Mouse (Mus musculus) neural tube, embryonic 14.5 days (tissue): ENCODE results near the gene Zfp109. TPM values are rescaled to one million over a fixed set of nuclear protein-coding genes. Genes with fewer than 3 reads are reported as not detected.
"Not testable (repeated sequence)": the region's sequence is repeated elsewhere in the genome, so short reads cannot be mapped to it uniquely, and the experiment has no call there.

ENCODE experiments used
- ATAC-seq: fragments of 200-750 bp; cut with Nextera tagmentation; 2 replicates; pipeline ENCODE4 v1.8.0; 2017; ENCODE audit warnings: low read depth, mild to moderate bottlenecking, moderate TSS enrichment, moderate library complexity
- H3K27ac ChIP-seq: fragments of 300-500 bp; sonication (generic); 2 replicates; pipeline ENCODE4 v1.5.1; 2014; ENCODE audit warnings: low read depth, mild to moderate bottlenecking, control low read depth, low read length, moderate library complexity, mixed read lengths
- H3K27me3 ChIP-seq: fragments of 300-500 bp; sonication (generic); 2 replicates; pipeline ENCODE4 v1.6.1; 2014; ENCODE audit warnings: low read length; ENCODE audit not compliant: control insufficient read depth, insufficient read depth
- H3K36me3 ChIP-seq: fragments of 300-500 bp; sonication (generic); 2 replicates; pipeline ENCODE4 v1.6.1; 2014; ENCODE audit warnings: low read length, mixed read lengths; ENCODE audit not compliant: control insufficient read depth, insufficient read depth
- H3K4me1 ChIP-seq: fragments of 300-500 bp; sonication (generic); 2 replicates; pipeline ENCODE4 v1.6.1; 2014; ENCODE audit warnings: low read length; ENCODE audit not compliant: control insufficient read depth, insufficient read depth
- H3K4me2 ChIP-seq: fragments of 300-500 bp; sonication (generic); 2 replicates; pipeline ENCODE4 v1.6.1; 2014; ENCODE audit warnings: mild to moderate bottlenecking, low read depth, low read length, control low read depth
- H3K4me3 ChIP-seq: fragments of 300-500 bp; sonication (generic); 2 replicates; pipeline ENCODE4 v1.5.1; 2014; ENCODE audit warnings: low read depth, low read length, control low read depth, mixed read lengths
- H3K9ac ChIP-seq: fragments of 300-500 bp; sonication (generic); replicated peaks from 2 replicates; pipeline ENCODE4 v1.6.1; 2014; ENCODE audit warnings: low read depth, mild to moderate bottlenecking, control low read depth, low read length, mixed read lengths
- H3K9me3 ChIP-seq: fragments of 300-500 bp; sonication (generic); 2 replicates; pipeline ENCODE4 v1.6.1; 2016; ENCODE audit warnings: low read length; ENCODE audit not compliant: control insufficient read depth
- WGBS: fragments of 180-500 bp; shearing (Covaris S2); extraction: QIAGEN DNeasy Blood & Tissue Kit; methylation state at CpG from one replicate; pipeline ENCODE4 v1.1.7; 2014; 5-methylcytosine and 5-hydroxymethylcytosine counted together
- polyA plus RNA-seq: library from polyadenylated mRNA; unstranded; fragments of >200 nt; fragmentation: Nextera tagmentation; extraction: Ambion mirVana; gene quantifications from 2 replicates; pipeline ENCODE4 v1.2.1, GENCODE M21; 2014

The Zfp109 gene
- polyA plus RNA-seq: 3.8 and 4.5 TPM in 2 replicates

- Histone ChIP-seq H3K36me3 (no peaks in the 10 kb centered on the region), H3K27me3 (no peaks in the 10 kb centered on the region), H3K4me1 (0 out of 2 replicates have a peak, but pooled peaks cover 3% of the 10 kb centered on the region), H3K4me2 (peak within 1 kb of the TSS; percentile 75), H3K9me3 (no peaks in the 10 kb centered on the region), H3K9ac (peak within 1 kb of the TSS; percentile 68), H3K4me3 (peak within 1 kb of the TSS; percentile 70), H3K27ac (no peak within 1 kb of the TSS)
- 5% methylated on average over 28 of the region's 28 CpGs for WGBS
- ATAC-seq: peak; percentile 94
Observed at GRCm38 (mm10) chr7:24237040-24237791, at the start of gene Zfp109. Gene Zfp109, minus strand, starts transcription at chr7:24237560.

GRCm38 (mm10) chr7:24286916-24287315 lies 49.6 kb upstream of the Zfp109 start:
- Histone ChIP-seq H3K4me2 (no peak overlapping the region), H3K27me3 (no peaks in the 10 kb centered on the region), H3K36me3 (peaks cover 26% of the 10 kb centered on the region), H3K27ac (no peak overlapping the region), H3K9me3 (no peaks in the 10 kb centered on the region), H3K4me3 (no peak overlapping the region), H3K9ac (no peak overlapping the region), H3K4me1 (no peaks in the 10 kb centered on the region)
- no peak for ATAC-seq
- 80% methylated on average over 4 of the region's 4 CpGs for WGBS

GRCm38 (mm10) chr7:24286090-24286489 lies 48.7 kb upstream of the Zfp109 start:
- Histone ChIP-seq H3K4me3 (no peak overlapping the region), H3K4me2 (no peak overlapping the region), H3K27me3 (no peaks in the 10 kb centered on the region), H3K27ac (no peak overlapping the region), H3K4me1 (no peaks in the 10 kb centered on the region), H3K9me3 (no peaks in the 10 kb centered on the region), H3K36me3 (peaks cover 17% of the 10 kb centered on the region), H3K9ac (no peak overlapping the region)
- ATAC-seq: no peak
- WGBS: 54% methylated on average over 4 of the region's 4 CpGs

- ATAC-seq: no peak
- WGBS: 73% methylated on average over 4 of the region's 4 CpGs
Observed at GRCm38 (mm10) chr7:24280858-24281145, 43.4 kb upstream of the Zfp109 start.

GRCm38 (mm10) chr7:24280031-24280857 lies 42.9 kb upstream of the Zfp109 start:
- WGBS: 60% methylated on average over 10 of the region's 10 CpGs

More at GRCm38 (mm10) chr7:24280858-24281145, 43.4 kb upstream of the Zfp109 start:
- Histone ChIP-seq H3K4me3 (no peak overlapping the region), H3K27me3 (no peaks in the 10 kb centered on the region), H3K27ac (no peak overlapping the region), H3K4me1 (no peaks in the 10 kb centered on the region), H3K9ac (no peak overlapping the region), H3K9me3 (no peaks in the 10 kb centered on the region), H3K36me3 (no peaks in the 10 kb centered on the region), H3K4me2 (no peak overlapping the region)

GRCm38 (mm10) chr7:24278771-24279170 lies 41.4 kb upstream of the Zfp109 start:
- H3K4me2 ChIP-seq, H3K4me1 ChIP-seq, H3K9me3 ChIP-seq, H3K4me3 ChIP-seq, H3K27me3 ChIP-seq, H3K9ac ChIP-seq, ATAC-seq, H3K27ac ChIP-seq: not testable (repeated sequence)
- H3K36me3 ChIP-seq: peaks cover 13% of the 10 kb centered on the region; the same call in 1 of the 2 replicates
- WGBS: 85% methylated on average over 3 of the region's 3 CpGs

More at GRCm38 (mm10) chr7:24280031-24280857, 42.9 kb upstream of the Zfp109 start:
- H3K27ac ChIP-seq: no peak overlapping the region
- H3K4me2 ChIP-seq: no peak overlapping the region
- no peaks in the 10 kb centered on the region; the same call in 1 of the 2 replicates for H3K36me3 ChIP-seq
- ATAC-seq: no peak
- H3K9ac ChIP-seq: no peak overlapping the region
- no peak overlapping the region for H3K4me3 ChIP-seq
- H3K9me3 ChIP-seq: no peaks in the 10 kb centered on the region
- H3K4me1 ChIP-seq: no peaks in the 10 kb centered on the region
- H3K27me3 ChIP-seq: no peaks in the 10 kb centered on the region

GRCm38 (mm10) chr7:24274456-24274855 lies 37.1 kb upstream of the Zfp109 start:
- H3K4me3 ChIP-seq: no peak overlapping the region
- no peaks in the 10 kb centered on the region for H3K27me3 ChIP-seq
- no peak overlapping the region for H3K9ac ChIP-seq
- H3K9me3 ChIP-seq: no peaks in the 10 kb centered on the region
- H3K36me3 ChIP-seq: peaks cover 13% of the 10 kb centered on the region; the same call in 1 of the 2 replicates
- no peak overlapping the region for H3K4me2 ChIP-seq
- no peaks in the 10 kb centered on the region for H3K4me1 ChIP-seq
- ATAC-seq: no peak
- no peak overlapping the region for H3K27ac ChIP-seq
- 94% methylated on average over 4 of the region's 4 CpGs for WGBS

- H3K9ac ChIP-seq: no peak overlapping the region
- H3K4me1 ChIP-seq: no peaks in the 10 kb centered on the region
- no peaks in the 10 kb centered on the region for H3K9me3 ChIP-seq
- H3K4me2 ChIP-seq: no peak overlapping the region
- H3K27ac ChIP-seq: no peak overlapping the region
- peaks cover 13% of the 10 kb centered on the region; the same call in 1 of the 2 replicates for H3K36me3 ChIP-seq
- H3K4me3 ChIP-seq: no peak overlapping the region
- ATAC-seq: no peak
- no peaks in the 10 kb centered on the region for H3K27me3 ChIP-seq
- WGBS: 96% methylated on average over 6 of the region's 6 CpGs
Observed at GRCm38 (mm10) chr7:24271191-24271590, 33.8 kb upstream of the Zfp109 start.

GRCm38 (mm10) chr7:24270288-24270672 lies 32.9 kb upstream of the Zfp109 start, which contains the start of gene Zfp93:
Gene Zfp93, plus strand, starts transcription at chr7:24270420.
- H3K36me3 ChIP-seq: peaks cover 13% of the 10 kb centered on the region; the same call in 1 of the 2 replicates
- peak within 1 kb of the TSS; percentile 56 for H3K9ac ChIP-seq
- H3K9me3 ChIP-seq: no peaks in the 10 kb centered on the region
- 0% methylated on average over 12 of the region's 12 CpGs for WGBS
- H3K27me3 ChIP-seq: no peaks in the 10 kb centered on the region
- peak within 1 kb of the TSS; percentile 53 for H3K4me3 ChIP-seq
- peak; percentile 93 for ATAC-seq
- H3K27ac ChIP-seq: peak within 1 kb of the TSS; percentile 60; the same call in 1 of the 2 replicates
- no peaks in the 10 kb centered on the region for H3K4me1 ChIP-seq
- H3K4me2 ChIP-seq: peak within 1 kb of the TSS; percentile 73
